Comparison of ENCODE assay signal across 8 mouse cellular contexts in genomic region chr11:29547752-29548503, GRCm38 (mm10). TPM values are rescaled to one million over a fixed set of nuclear protein-coding genes. Genes with fewer than 3 reads are reported as not detected.
A peak's percentile ranks its signal among the peaks of the same experiment; 100 is the strongest.
DNase-seq lines count a peak whose midpoint lies in the region; ATAC-seq and TF ChIP-seq lines count a peak whose summit lies in the region.

Gene Clhc1 (plus strand): TSS chr11:29547950.
Gene Rps27a (minus strand): TSS chr11:29548109.

- peak within 1 kb of the TSS; percentile 64 for H3K4me2 ChIP-seq in hindbrain, embryonic 13.5 days

- POLR2A ChIA-PET in Patski (lab: Charles Lee): interaction anchor here (0.6 to 1.3 kb wide), 4 partner anchors 10 to 316 kb away, joined by 4 to 5 read pairs (median 4); partner anchors contain the start of gene Rtn4

- peaks cover 33% of the 10 kb centered on the region for H3K36me3 ChIP-seq in hindbrain, embryonic 13.5 days

- in situ Hi-C loops in Patski (cut with MboI; ENCODE audit: low pct_unique_long_range_greater_than_20kb): loop anchor here (5.0 kb wide), 1 partner anchor 144 kb away; the partner anchor contains the start of gene Rtn4

- CTCF ChIA-PET in Patski (lab: Charles Lee): interaction anchor here (1.1 kb wide), 1 partner anchor 16 kb away, joined by 4 read pairs; no protein-coding TSS in a partner anchor

- no peaks in the 10 kb centered on the region for H3K9me3 ChIP-seq in hindbrain, embryonic 13.5 days

- peaks cover 13% of the 10 kb centered on the region for H3K4me1 ChIP-seq in hindbrain, embryonic 13.5 days (replicated peaks)

- peak; percentile 76 for DNase-seq in Patski (ENCODE audit: low read depth, low spot score)
- DNase-seq in cerebellum, postnatal 14 days: peak; percentile 96 to 97
- peak; percentile 84 to 86 for DNase-seq in frontal cortex, postnatal 14 days (ENCODE audit: low spot score in 2 of 2)
- peak; percentile 95 to 98 for DNase-seq in layer of hippocampus, postnatal 25 days (ENCODE audit: extremely low spot score in 1 of 2, low spot score in 1 of 2)
- peak; percentile 93 for DNase-seq in lung, postnatal 25 days (ENCODE audit: low spot score)
- peak; percentile 95 for DNase-seq in retina, embryonic 14.5 days (ENCODE audit: low spot score)
- DNase-seq in thymus, postnatal 4 days: peak; percentile 98

- under 1% methylated on average over 46 of the region's 46 CpGs for WGBS in hindbrain, embryonic 13.5 days

- H3K27ac ChIP-seq in hindbrain, embryonic 13.5 days: peak within 1 kb of the TSS; percentile 87

- H3K9ac ChIP-seq in hindbrain, embryonic 13.5 days: peak within 1 kb of the TSS; percentile 82

- no peak for TF ChIP-seq CTCF in Patski (IDR thresholded peaks at IDR 0.05)

- peak within 1 kb of the TSS; percentile 78 for H3K4me3 ChIP-seq in hindbrain, embryonic 13.5 days

- ATAC-seq in Patski: peak; percentile 99
- peak; percentile 98 for ATAC-seq in hindbrain, embryonic 13.5 days (ENCODE audit: low FRiP score)

- no peaks in the 10 kb centered on the region for H3K27me3 ChIP-seq in Patski
- no peaks in the 10 kb centered on the region for H3K27me3 ChIP-seq in hindbrain, embryonic 13.5 days

RNA-seq across cellular contexts. Expression of gene Clhc1, which starts in this region (rescaled TPM):
- 0.40 TPM for polyA plus RNA-seq in Patski (2021)
- 0.09 TPM in 1 of 2 replicates, not detected in the other for polyA plus RNA-seq in hindbrain, embryonic 13.5 days (2015; fragmentation: Nextera tagmentation; extraction: Ambion mirVana)
- under 1 TPM in 1 of 2 experiments, not detected in 1; 0.19 TPM for total RNA-seq in layer of hippocampus, postnatal 25 days (2021)

RNA-seq across cellular contexts. Expression of gene Rps27a, which starts in this region (rescaled TPM):
- 545 TPM for polyA plus RNA-seq in Patski (2021)
- polyA plus RNA-seq in hindbrain, embryonic 13.5 days (2015; fragmentation: Nextera tagmentation; extraction: Ambion mirVana): 682 and 707 TPM in 2 replicates
- 100 to 1,000 TPM; 414 to 516 TPM for total RNA-seq in layer of hippocampus, postnatal 25 days (2021)

Comparison
In these comparisons a context has a peak if more than half of its experiments do, and no peak if none do; other contexts are left out.
1. Peak in every context shown above with its lines: DNase-seq, ATAC-seq, H3K4me3 ChIP-seq and H3K27ac ChIP-seq.